Mouse (Mus musculus) forebrain, postnatal 0 days (tissue): ENCODE measurements around the gene Rftn1. TPM values are rescaled to one million over a fixed set of nuclear protein-coding genes. Genes with fewer than 3 reads are reported as not detected.

Experiments used
- ATAC-seq: fragments of 200-750 bp; cut with Nextera tagmentation; 2 replicates; pipeline ENCODE4 v1.8.0; 2017; ENCODE audit warnings: mild to moderate bottlenecking, moderate library complexity
- DNase-seq: peaks from one replicate; pipeline ENCODE4 v3.0.0-alpha.2; 2015
- H3K27ac ChIP-seq: fragments of 300-500 bp; sonication (generic); 2 replicates; pipeline ENCODE4 v1.5.1; 2014; ENCODE audit warnings: low read depth, mild to moderate bottlenecking, antibody characterized with exemption, low read length, moderate library complexity, mixed read lengths
- H3K27me3 ChIP-seq: fragments of 300-500 bp; sonication (generic); 2 replicates; pipeline ENCODE4 v1.6.1; 2014; ENCODE audit warnings: mild to moderate bottlenecking, low read length, mixed read lengths; ENCODE audit not compliant: insufficient read depth
- H3K36me3 ChIP-seq: fragments of 300-500 bp; sonication (generic); 2 replicates; pipeline ENCODE4 v1.6.1; 2014; ENCODE audit warnings: mild to moderate bottlenecking, moderate library complexity; ENCODE audit not compliant: insufficient read depth
- H3K4me1 ChIP-seq: fragments of 300-500 bp; sonication (generic); 2 replicates; pipeline ENCODE4 v1.6.1; 2014; ENCODE audit warnings: antibody characterized with exemption; ENCODE audit not compliant: insufficient read depth
- H3K4me2 ChIP-seq: fragments of 300-500 bp; sonication (generic); 2 replicates; pipeline ENCODE4 v1.6.1; 2014; ENCODE audit warnings: low read depth, mild to moderate bottlenecking, moderate library complexity
- H3K4me3 ChIP-seq: fragments of 300-500 bp; sonication (generic); 2 replicates; pipeline ENCODE4 v1.5.1; 2014; ENCODE audit warnings: low read depth, low read length, mixed read lengths
- H3K9ac ChIP-seq: fragments of 300-500 bp; sonication (generic); 2 replicates; pipeline ENCODE4 v1.6.1; 2014; ENCODE audit warnings: mild to moderate bottlenecking
- H3K9me3 ChIP-seq: fragments of 300-500 bp; sonication (generic); 2 replicates; pipeline ENCODE4 v1.6.1; 2016; ENCODE audit warnings: low read length
- CTCF ChIP-seq: sonication (generic); IDR thresholded peaks from 2 replicates; pipeline ENCODE4 v1.5.1; 2016; ENCODE audit warnings: antibody characterized with exemption, control low read depth, low read depth
- WGBS: fragments of 180-500 bp; shearing (Covaris S2); extraction: QIAGEN DNeasy Blood & Tissue Kit; methylation state at CpG from one replicate; pipeline ENCODE4 v1.1.7; 2014; 5-methylcytosine and 5-hydroxymethylcytosine counted together
- polyA plus RNA-seq: library from polyadenylated mRNA; unstranded; fragments of >200 nt; fragmentation: Nextera tagmentation; extraction: Ambion mirVana; gene quantifications from 2 replicates; pipeline ENCODE4 v1.2.1, GENCODE M21; 2015
- total RNA-seq: library from RNA; depleted of rRNA; stranded (reverse); fragments of >200 nt; gene quantifications from 2 replicates; pipeline ENCODE4 v1.2.3, GENCODE M21; 2014; rRNA removed

The Rftn1 gene
- total and polyA plus RNA-seq, 2 experiments from 2014 or later, result 27.4 to 58.3 TPM

DNA sequence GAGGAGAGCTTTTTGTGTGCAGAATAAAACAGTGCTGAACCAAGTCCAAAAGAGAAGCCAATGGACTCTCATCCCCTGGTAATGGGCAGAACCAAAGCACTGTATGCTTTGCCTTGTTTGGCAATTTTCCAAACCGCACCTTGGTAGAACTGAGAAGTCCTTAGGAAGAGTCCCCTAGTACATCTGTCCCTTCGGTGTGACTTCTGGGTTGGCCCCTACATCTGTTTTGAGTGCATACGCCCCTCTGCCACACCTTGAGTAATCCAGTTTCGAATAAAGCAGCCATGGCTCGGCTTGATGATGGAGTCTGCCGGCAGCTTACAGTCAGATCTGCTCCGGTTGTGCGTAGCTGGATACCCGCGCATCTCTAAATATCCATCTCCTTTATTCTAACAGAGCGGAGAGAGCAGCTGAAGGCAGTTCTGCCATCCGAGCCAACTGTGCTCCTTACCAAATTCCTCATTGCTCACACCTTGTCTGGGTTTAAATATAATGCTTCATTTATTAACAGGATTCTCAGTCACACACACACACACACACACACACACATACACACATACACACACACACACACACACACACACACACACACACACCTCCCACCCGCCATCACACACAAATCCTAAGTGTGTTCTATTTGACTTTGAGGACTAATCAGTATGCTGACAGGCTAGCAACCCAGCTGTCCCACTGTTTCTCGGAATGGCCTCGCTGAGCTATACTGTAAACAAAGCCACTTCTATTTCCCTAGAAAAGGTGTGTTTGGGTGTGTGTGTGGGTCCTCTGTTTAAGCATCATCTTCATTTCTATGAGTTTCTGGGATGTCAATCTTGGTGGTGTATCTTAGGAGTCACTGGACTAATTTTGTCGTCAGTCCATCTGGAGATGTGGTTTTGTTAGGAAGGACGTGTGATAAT lies 224.4 kb downstream of the Rftn1 start:
- Histone ChIP-seq H3K9ac (no peak overlapping the region), H3K4me1 (peaks cover 5% of the 10 kb centered on the region; the same call in 1 of the 2 replicates), H3K36me3 (no peaks in the 10 kb centered on the region), H3K9me3 (no peaks in the 10 kb centered on the region; the same call in 1 of the 2 replicates), H3K27ac (peak overlapping the region; percentile 72), H3K4me2 (no peak overlapping the region; the same call in 1 of the 2 replicates), H3K4me3 (no peak overlapping the region), H3K27me3 (no peaks in the 10 kb centered on the region)
- WGBS, result 44% methylated on average over 17 of the region's 17 CpGs
- DNase-seq, result peak; percentile 66
- no peak for TF ChIP-seq CTCF
- peak; percentile 87 for ATAC-seq

- no peaks in the 10 kb centered on the region for H3K27me3 ChIP-seq
- no peak overlapping the region for H3K27ac ChIP-seq
- WGBS, result 72% methylated on average over 7 of the region's 7 CpGs
- no peaks in the 10 kb centered on the region for H3K36me3 ChIP-seq
- no peak overlapping the region for H3K4me3 ChIP-seq
- H3K9ac ChIP-seq, result no peak overlapping the region
- peaks cover 5% of the 10 kb centered on the region; the same call in 1 of the 2 replicates for H3K4me1 ChIP-seq
- no peak overlapping the region for H3K4me2 ChIP-seq
- ATAC-seq (no peak), DNase-seq (no peak)
- no peaks in the 10 kb centered on the region for H3K9me3 ChIP-seq
- TF ChIP-seq CTCF, result peak; percentile 41
Observed at GRCm38 (mm10) chr17:49965035-49965434, 225.4 kb downstream of the Rftn1 start.

DNA sequence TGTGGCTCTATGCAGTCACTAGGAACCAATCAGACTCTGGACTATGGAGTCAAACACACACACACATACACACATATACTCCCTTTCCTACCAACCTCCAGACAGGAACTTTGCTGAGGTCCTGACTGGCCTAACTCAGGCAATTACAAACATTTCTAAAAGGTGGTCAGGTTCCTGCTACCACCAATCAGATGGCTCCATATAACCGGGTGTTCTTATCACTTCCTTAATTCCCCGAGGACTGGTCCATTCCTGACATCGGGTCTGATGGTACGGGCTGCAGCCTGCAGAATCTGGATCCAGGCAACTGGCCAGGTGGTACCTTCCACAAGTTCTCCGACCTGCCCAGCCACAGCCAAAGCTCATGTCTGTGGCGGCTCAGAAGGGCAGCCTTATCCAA lies 226.0 kb downstream of the Rftn1 start:
- Histone ChIP-seq H3K27me3 (no peaks in the 10 kb centered on the region), H3K27ac (no peak overlapping the region), H3K4me3 (no peak overlapping the region), H3K4me2 (no peak overlapping the region), H3K36me3 (no peaks in the 10 kb centered on the region), H3K9me3 (no peaks in the 10 kb centered on the region), H3K4me1 (peaks cover 5% of the 10 kb centered on the region; the same call in 1 of the 2 replicates), H3K9ac (no peak overlapping the region)
- no peak for TF ChIP-seq CTCF
- ATAC-seq, result no peak
- no peak for DNase-seq
- 95% methylated on average over 6 of the region's 6 CpGs for WGBS

GRCm38 (mm10) chr17:49959021-49959420 lies 231.5 kb downstream of the Rftn1 start:
- H3K27me3 ChIP-seq, result no peaks in the 10 kb centered on the region
- ATAC-seq, result no peak

DNA sequence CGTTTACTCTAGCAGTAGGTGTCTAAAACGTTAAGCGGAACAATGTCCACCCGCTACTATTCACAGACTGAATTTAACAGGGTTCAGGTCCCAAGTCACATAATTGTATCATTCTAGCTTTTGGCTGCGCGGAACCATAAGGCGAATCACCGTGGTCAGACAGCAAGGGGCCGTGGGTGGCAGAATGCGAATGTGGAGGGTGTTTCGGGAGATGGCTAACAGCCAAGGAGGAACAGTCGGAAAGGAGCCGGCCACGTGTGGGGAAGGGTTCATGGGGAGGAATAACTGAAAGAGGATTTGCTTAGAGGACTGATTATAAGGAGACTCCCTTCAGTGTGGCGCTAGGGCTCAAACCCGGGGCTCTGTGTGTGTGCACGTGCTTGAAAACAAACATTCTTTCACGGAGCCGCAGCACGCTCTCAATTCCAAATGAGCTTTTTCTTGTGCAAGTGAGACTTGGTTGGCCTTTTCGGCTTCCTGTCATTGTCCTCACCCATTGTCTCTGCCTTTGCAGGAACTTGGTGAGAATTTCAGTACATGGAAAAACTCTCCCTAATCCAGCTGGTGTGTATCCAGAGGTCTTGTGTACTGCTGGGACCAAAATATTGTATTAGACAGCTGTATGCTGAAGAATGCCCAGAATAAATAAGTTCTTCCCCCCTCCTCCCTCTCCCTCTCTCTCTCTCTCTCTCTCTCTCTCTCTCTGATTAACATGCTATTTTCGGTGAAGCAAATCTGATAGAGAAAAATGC lies 238.4 kb downstream of the Rftn1 start:
- TF ChIP-seq CTCF, result no peak
- Histone ChIP-seq H3K4me1 (peaks cover 13% of the 10 kb centered on the region), H3K9ac (peak overlapping the region; percentile 40), H3K27me3 (no peaks in the 10 kb centered on the region), H3K27ac (peak overlapping the region; percentile 54), H3K36me3 (no peaks in the 10 kb centered on the region), H3K4me3 (peak overlapping the region; percentile 25), H3K4me2 (peak overlapping the region; percentile 57), H3K9me3 (no peaks in the 10 kb centered on the region)
- 13% methylated on average over 22 of the region's 22 CpGs for WGBS
- ATAC-seq (peak; percentile 78), DNase-seq (no peak)

More at GRCm38 (mm10) chr17:49959021-49959420, 231.5 kb downstream of the Rftn1 start:
- Histone ChIP-seq H3K4me3 (no peak overlapping the region), H3K9ac (no peak overlapping the region), H3K27ac (no peak overlapping the region), H3K4me2 (no peak overlapping the region), H3K4me1 (no peaks in the 10 kb centered on the region), H3K36me3 (no peaks in the 10 kb centered on the region), H3K9me3 (no peaks in the 10 kb centered on the region)
- DNase-seq, result no peak
- TF ChIP-seq CTCF, result no peak

- no peaks in the 10 kb centered on the region for H3K9me3 ChIP-seq
- WGBS, result 3% methylated on average over 7 of the region's 7 CpGs
- peak overlapping the region; percentile 57 for H3K4me2 ChIP-seq
- TF ChIP-seq CTCF, result peak; percentile 82
- H3K4me3 ChIP-seq, result peak overlapping the region; percentile 25; the same call in 1 of the 2 replicates
- H3K27ac ChIP-seq, result peak overlapping the region; percentile 54; the same call in 1 of the 2 replicates
- H3K27me3 ChIP-seq, result no peaks in the 10 kb centered on the region
- H3K36me3 ChIP-seq, result no peaks in the 10 kb centered on the region
- peak; percentile 70 for ATAC-seq
- peak; percentile 95 for DNase-seq
- peak overlapping the region; percentile 40 for H3K9ac ChIP-seq
- H3K4me1 ChIP-seq, result peaks cover 13% of the 10 kb centered on the region
Observed at GRCm38 (mm10) chr17:49951491-49951855, 239.0 kb downstream of the Rftn1 start.

GRCm38 (mm10) chr17:49942674-49943073 lies 247.8 kb downstream of the Rftn1 start:
- H3K4me3 ChIP-seq, result no peak overlapping the region
- no peaks in the 10 kb centered on the region for H3K27me3 ChIP-seq
- H3K36me3 ChIP-seq, result no peaks in the 10 kb centered on the region
- 69% methylated on average over 6 of the region's 6 CpGs for WGBS
- TF ChIP-seq CTCF, result peak; percentile 40
- H3K9ac ChIP-seq, result no peak overlapping the region
- no peak overlapping the region for H3K27ac ChIP-seq
- ATAC-seq (no peak), DNase-seq (no peak)
- no peak overlapping the region for H3K4me2 ChIP-seq
- no peaks in the 10 kb centered on the region for H3K9me3 ChIP-seq
- H3K4me1 ChIP-seq, result no peaks in the 10 kb centered on the region

Other genes starting within 250 kb of the Rftn1 start
- gene Dazl, start 103.0 kb upstream of the Rftn1 start, total RNA-seq, result 0.85 and 4.2 TPM in 2 replicates
- 1.3 and 1.8 TPM in 2 replicates for gene Dazl, start 103.0 kb upstream of the Rftn1 start, polyA plus RNA-seq